Mouse (Mus musculus) ovary, postnatal 14 days (tissue): ENCODE measurements around the gene Hes6.
A peak's percentile ranks its signal among the peaks of the same experiment; 100 is the strongest.

ENCODE experiments used
- DNase-seq: peaks from one replicate; pipeline ENCODE4 v3.0.0; 2022; ENCODE audit warnings: low spot score

Gene Hes6

DNA sequence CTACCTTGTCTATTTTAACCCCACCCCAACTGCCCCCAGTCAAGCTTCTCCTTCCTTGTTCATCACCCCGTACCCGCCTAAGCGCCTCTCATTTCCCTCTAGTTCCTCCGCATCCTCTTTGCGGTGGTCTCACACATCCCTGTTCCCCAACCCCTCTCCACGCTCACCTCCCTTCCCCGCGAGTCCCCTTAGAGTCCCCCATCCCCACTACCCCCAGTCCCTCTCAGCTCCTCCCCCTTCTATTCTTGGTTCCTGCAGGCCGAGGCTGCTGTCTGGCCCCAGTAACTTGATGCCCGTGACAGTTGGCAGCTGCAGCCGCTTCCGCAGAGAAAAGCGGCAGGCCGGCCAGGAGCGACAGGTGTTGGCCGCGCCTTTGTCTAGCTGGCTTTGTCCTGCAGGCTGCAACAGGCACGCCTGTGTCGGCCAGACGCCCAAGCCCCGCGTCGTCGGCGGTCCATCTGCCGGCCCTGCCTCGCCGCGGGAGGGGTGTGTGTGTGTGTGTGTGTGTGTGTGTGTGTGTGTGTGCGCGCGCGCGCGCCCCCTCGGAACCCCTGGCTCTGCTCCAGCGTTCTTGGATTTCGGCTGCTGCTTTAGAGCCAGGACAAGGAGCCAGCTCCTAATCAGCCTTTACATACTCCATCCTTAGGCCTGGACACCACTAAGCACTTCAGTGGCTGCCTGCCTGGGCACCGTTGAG lies at the start of gene Hes6:
Gene Hes6 (minus strand): TSS at position 141 of the 697 bp plus-strand sequence.
- DNase-seq, result peak; percentile 65

DNA sequence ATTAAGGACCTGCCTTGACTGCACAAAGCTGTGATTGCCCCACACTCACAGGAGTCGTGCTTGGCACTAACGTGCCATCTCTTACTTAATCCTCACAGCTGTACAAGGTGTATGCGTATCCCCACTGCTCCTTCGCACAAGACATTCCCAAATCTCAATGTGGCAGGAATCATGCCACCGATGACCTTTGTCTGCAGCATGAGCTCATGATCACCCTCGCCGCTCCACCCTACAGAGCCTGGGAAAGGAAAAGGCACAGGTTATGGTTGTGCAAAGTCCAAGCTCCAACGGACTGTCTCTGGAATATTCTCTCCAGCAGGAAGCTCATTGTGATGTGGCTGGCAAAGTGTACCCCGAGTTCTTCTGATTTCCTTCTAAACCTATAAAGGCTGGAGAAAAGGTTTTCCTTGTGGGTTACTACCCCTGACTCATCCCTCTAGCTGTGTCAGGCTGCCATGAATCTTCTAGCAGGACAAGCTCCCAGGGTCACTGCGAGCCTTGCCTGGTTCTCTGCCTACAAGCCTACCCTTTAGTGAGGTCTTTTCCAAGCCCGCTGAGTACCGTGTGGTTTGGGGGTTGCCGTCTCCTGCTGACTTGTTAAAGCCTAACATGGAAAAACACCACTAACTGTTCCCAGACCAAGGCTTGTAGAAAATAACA lies 49.6 kb upstream of the Hes6 start:
- DNase-seq, result no peak

DNA sequence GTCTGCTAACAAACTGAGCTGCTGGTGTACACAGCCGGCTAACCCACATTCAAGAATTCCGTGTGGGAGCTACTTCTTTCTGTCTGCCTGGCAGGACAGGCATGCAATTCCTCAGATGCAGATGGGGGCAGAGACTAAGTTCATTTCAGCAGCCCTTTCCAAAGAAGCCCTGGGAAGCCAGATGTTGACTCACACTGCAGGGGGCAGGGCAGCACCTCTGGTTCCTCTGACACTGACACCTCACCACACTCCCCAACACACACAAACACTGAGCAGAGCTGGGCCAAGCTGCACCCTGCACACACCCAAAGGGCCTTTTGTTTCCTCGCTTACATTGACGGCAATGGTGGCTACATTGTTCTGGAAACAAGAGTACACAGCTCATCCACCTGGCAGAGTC lies 46.7 kb upstream of the Hes6 start:
- DNase-seq, result no peak

DNA sequence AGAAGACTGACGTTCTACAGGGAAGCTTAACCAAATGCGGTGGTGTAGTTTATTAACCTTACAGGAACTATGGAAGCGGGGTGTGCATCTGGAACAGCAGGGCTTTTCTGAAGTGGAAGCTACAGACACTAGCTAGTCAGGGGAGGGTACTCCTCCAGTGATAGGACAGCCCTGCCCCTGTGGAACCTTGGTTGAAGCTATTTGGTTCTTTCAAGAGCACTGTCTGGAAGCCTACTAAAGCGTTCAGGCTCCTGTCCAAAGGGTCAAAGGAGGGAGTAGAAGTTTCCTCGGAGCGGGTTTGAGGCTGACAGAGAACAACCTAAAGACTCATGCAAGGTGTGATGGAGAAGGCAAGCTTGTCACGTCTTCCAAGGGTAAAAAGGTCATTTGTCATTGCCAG lies 46.2 kb upstream of the Hes6 start:
- no peak for DNase-seq

DNA sequence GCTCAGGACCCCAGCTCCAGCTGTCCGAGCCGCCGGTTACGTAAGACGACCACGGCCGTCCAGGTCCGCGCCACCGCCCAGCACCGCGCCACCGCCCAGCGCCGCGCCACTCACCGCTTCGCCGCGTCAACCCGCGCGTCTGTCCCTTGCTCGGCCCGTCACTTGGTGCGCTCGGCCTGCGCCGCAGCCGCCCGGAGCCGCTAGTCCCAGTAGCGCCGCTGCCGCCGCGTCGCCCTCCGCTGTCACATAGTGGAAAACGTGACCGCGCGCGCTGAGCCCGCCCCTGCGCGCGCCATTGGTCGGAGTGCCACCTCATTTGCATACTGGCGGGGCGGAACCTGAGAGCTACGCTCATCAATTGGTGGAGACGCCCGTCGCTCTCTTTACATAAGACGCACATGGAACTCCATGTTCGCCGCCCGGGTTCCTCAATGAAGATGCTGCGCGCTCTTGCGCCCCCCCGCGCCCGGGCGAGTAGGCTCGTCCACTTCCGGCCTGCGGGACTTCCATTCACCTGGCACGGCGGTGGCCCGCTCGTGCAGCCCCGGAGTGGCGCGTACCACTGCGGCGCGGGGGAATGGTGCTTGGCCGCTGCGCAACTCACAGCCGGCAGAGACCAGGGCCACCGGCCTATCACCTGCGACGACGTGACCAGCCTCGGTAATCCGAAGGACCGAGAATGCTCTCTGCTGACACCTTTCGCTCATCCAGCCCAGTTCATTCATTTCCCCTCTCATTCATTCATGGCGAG lies 45.4 kb upstream of the Hes6 start, which contains the start of gene Per2:
Gene Per2 (minus strand): TSS at position 266 of the 751 bp plus-strand sequence.
- peak; percentile 95 for DNase-seq

DNA sequence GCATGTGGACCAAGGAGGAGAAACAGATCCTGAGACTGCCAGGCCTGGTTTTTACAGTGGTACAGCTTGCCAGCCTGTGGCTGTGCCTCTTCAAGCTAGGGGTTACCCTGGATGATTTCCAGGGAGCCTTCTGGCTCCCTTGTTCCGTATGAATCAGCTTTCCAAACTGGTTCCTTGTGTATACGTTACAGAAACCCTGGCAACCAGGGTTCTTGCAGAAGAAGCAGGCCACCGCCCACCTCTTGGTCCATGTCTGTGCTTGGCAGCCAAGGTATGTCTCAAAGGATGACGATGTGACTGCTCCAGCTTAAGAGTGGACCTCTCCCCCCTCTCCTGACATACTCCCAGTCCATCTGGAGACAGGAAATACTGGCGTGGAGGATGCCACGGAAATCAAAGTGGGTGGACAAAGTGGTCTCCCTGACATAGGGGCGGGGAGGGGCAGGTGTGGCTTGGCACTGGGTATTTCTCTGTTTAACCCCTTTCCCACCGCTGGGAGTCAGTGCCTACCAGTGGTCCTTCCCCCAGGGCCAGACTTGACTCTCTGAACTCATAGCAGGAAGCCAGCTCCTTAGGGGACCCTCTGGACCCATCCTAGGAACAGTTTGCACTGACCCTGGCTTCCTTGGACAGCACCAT lies 44.5 kb upstream of the Hes6 start:
- no peak for DNase-seq

DNA sequence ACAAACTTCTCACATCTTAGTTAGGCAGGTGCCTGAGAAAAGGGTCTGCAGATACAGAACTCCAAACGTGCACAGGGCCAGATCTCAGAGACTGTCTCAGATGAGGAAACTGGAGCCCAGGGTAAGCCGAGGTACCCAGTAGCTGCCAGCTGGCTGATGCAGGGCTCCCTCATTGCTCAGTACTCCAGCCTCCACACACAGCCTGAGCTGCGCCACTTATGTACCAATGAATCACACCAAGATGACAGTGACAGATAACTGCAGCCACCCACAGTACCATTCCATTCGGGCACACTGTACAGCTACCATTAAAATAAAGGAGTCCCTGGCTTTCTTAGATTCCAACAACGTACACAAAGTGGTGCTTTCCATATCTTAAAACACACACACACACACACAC lies 43.9 kb upstream of the Hes6 start:
- DNase-seq, result no peak

DNA sequence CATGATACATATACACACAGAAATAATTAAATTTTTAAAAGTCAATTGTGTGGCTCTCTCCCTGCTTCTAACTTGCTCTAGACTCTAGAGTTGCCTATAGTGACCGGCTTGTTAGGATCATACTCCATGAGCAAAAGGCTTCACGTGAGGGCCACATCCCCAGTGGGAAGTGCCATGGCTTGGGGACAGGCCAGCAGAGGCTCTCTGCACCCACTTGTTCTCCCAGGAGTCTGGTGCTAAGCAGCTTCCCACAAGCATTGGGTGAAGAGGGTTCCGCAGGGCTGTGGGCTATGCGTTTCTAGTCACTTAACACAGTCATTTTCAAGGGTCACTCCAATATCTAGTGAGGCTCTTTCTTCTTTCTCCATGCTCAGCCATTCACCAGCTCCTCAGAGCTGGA lies 43.3 kb upstream of the Hes6 start:
- DNase-seq, result no peak

DNA sequence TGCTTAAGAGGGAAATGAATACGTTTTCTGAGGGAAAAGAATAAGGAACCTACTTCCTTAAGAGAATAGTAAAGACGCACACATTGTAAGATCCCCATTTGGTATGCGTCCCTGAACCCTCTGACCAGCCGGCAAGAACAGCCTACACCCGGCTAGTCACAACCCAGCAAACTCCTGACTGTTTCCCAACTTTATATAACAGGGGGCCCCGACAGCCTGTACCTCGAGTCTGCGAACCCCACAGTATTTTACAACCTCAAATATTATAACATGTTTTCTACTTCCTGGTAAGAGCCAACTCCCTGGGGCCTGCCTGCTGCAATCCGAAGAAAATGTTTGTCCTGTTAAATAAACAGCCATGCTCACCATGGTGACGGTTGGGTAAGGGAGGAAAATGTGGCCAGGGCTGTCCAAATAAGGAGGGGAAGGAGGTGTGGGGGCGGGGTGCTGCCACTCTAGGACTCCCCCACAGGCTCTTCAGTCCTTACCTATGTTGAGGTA lies 42.5 kb upstream of the Hes6 start:
- peak; percentile 61 for DNase-seq

DNA sequence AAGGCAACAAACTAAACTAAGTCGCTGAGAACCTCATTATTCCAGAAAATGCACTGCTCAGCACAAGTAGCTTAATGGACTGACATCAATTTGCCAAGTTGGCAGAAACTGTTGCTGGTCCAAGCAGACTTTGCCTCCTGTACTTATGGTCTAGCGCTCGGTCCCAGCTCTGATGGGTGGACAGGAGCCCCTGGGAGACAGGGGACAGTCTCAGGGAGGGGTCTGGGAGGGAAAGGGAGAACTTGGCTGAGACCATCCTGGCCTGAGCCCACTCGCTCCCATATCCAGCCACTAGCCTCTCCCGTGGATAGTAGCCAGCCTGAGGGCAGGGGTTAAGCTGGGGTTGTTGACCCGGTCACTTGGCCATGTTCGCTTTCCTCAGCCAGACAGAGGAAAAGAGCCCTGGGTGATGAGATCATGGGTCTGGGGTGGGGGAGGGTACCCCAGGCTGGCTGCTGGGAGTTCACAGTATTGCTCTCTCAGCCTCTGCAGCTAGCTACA lies 41.9 kb upstream of the Hes6 start:
- DNase-seq, result peak; percentile 56

DNA sequence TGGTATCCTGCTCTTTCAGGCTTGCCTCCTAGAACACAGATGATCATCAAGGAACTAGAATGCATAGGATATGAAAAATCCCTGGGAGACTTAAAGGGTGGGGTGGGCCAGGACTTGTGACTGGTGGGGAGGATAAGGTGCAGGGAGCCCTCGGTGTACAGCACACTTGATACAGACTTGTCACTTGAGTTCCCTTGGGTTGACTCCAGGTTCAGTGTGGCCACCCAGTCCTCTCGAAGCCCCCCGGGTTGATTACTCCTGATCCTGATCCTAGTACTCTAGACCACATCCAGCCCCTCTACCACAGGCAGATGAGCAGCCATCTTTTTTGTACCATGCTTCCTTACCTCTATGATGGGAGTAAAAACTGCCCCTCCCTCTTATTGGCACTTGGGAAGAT lies 41.1 kb upstream of the Hes6 start:
- no peak for DNase-seq

DNA sequence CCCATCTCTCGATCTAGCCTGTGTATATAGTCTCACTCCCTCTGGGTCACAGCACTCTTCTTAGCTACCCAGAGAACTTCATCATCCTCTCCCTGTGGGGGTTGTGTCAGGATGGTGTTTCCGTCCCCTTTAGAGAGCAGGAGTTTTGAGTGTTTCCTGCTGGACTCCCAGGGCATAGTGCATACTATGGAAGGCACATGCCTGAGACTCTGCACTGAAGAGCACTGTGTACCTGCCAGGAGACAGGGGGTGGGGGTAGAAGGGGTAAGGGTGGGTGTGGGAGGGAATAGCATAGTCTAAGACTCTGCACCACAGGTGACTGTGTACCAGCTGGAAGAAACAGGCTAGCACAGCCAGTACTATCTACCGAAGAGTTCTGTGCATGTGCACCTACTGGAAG lies 40.5 kb upstream of the Hes6 start:
- no peak for DNase-seq

DNA sequence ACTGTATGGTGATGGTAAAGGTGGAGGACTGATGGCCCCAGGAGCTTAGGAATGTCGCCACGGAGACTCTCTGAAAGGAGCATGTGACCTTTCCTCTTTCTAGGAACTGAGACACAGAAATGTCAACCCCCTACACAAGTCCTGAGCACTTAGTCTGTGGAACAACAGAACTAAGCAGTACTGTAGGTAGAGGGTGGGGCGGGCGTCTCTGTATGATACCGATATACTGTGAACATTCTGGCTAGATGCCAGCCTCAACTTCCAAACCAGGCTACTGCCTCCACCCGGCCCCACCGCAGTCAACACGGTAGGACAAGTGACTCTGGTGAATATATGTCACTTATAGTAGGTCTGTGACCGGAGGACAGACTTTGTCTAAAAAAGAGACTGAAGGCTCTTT lies 40.1 kb upstream of the Hes6 start:
- no peak for DNase-seq

DNA sequence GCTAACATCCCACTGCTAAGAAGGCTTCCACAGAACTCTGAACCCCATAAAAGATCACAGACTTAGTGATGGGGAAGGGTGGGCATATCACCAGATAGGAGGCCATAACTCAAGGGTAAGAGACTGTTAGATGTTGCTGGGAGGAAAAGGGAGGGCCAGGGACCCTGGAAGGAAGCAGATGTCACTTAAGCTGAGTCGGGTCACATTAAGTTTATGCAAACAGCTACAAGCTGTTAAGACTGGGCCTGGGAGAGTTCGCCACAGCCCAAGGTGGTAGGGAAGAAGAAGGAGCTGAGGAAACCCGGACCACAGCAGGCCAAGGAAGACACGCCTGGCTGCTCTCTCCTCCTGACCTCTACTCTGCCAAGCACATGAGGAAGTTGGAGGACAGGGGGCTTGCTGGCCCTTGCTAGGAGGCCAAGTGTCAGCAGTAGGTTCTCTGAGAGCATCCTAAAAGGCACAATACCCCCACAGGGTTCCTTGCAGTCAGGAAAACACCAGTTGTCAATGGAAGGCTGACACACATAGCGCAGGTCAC lies 37.8 kb upstream of the Hes6 start:
- no peak for DNase-seq

DNA sequence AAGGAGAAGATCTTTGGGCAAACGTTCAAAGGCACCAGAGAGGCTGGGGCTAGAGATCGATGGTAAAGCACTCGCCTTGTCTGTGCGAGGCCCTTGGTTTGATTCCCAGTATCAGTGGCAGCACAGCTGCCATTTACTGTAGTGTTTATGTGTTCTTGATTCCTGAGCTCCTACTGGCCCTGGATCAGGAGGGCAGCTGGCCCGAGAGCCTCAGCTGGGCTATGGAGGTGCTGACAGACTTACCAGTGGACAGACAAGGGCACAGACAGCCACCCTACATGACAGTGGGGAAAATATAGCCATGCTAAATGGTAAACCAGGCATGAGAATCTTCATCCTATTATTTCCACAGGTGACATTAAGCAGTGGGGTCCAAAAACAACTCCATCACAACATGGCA lies 37.0 kb upstream of the Hes6 start:
- no peak for DNase-seq

DNA sequence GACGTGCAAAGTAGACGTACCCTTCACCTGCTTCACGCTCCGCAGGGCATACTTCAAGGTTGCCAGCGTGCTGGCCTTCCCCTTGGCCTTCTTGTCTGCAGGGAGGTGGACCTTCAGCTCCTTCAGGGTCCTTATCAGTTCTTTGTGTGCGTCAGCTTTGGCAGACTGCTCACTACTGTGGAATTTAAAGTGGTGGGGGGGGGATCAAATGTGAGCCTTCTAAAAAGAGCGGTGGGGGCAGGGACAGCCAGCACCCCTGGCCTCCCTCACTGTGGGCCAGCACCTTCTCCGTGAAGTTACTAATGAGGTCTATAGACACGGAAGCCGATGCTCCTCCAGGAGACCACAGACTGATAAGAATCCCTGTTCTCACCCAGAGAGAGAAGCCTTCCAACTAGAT lies 34.9 kb upstream of the Hes6 start:
- no peak for DNase-seq

DNA sequence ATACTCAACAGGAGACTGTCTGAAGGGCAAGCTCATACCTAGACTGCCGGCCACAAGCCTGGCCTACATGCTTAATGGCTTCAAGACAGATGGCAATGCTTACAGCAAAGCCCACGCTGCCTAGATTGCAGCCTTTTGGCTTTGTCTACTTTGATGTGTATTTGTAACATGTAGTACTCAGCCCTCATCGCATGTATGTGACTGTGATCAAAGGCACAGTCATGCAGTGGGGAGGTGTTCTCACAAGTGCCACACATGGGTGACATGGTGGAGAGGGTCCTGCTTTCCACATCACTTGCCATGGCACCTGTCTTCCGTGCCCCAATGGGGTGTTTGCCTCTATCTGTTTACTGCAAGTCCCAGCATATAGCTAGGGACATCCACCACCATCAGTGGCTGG lies 32.7 kb upstream of the Hes6 start:
- no peak for DNase-seq

DNA sequence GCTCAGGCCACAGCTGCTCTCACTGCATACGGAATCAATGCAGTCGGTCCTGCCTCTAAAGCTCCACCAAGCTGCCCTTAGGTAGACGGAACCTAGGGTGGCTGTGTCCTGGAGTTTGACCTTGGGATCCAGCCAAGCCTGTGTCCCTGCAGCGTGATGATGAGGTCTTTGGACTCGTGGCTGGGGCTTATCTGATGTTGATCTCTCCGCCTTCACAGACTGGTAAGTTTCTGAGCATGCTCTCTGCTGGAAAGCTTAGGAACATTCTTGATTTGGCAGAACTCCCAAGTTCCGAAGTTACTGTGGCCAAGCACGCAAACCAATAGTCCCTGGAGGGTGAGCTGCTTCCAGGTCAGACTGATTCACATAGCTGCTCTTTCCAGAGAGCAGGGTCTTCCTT lies 32.2 kb upstream of the Hes6 start:
- DNase-seq, result peak; percentile 44

DNA sequence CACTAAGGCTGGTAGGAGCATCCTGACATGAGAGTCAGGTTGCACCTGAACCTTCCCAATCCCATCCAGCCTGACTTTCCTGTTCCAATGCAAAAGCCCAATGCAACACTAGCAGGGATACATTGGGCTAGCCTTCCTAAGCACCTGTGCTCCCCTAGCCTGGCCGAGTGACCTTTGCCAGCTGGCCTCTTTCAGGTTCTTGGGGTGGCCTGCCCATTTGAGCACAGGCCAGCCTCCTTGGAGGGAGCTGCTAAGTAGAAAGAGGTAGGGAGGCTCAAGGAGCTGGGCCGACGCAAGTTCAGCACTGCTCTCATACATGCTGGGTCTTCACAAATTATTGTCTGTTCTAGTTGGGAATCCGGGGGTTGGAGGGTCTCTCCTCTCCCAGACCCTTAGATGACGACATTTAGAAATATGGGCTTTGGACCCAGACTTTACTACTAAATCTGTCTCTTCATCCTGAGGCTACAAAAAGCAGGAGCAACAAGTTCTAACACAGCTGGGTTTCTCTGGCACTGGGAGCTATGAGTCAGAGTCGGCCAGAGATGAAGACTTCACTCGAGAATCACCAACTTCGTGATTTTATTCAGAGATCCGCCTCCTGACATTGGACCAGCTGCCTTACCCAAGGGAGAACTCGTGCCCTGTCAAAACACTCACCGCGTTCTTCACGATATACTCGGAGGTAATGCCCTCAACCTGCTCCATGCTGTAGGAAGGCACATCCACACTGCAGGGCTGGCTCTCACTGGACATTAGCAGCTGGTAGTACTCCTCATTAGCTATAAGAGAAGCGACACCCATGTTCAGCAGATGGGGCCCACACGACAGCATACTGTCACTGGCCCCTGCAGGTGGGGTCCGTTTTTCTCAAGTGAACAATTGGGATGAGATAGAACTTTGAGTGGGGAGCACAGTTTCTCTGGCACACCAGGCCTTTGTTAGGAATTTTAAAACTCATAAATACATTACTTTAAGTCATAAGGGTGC lies 31.3 kb upstream of the Hes6 start:
- DNase-seq, result no peak

DNA sequence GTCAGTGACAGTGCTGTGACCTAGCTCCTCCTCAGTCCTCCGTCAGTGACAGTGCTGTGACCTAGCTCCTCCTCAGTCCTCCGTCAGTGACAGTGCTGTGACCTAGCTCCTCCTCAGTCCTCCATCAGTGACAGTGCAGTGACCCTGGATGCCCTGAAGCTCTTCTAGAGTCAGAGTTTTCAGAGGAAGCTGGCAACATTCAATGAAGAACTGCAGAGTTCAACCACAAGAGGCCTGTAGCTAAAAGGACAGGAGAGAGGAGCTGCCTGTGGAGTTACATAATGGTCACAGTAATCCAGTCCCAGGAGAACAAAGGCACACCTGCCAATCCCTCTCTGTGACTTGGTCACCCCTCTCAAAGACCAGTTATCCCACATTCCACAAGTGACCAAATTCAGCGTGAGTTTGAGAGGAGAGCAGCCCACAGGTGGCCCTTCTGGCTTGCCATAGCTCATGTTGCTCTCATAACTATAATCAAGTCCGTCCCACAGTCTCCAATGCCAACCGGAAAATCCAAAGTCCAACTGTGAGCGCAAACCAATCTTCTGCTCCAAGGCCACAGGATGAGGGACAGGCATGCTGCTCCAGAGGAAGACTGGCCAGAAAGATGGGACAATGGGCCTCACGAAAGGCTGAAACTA lies 28.6 kb upstream of the Hes6 start:
- no peak for DNase-seq
